Mouse (Mus musculus) heart, postnatal 0 days (tissue): ENCODE results near the gene Gcgr. TPM values are rescaled to one million over a fixed set of nuclear protein-coding genes. Genes with fewer than 3 reads are reported as not detected.

ENCODE experiments used
- ATAC-seq: fragments of 200-750 bp; cut with Nextera tagmentation; 2 replicates; pipeline ENCODE4 v1.8.0; 2017; ENCODE audit warnings: low read depth, moderate number of reproducible peaks, moderate library complexity; ENCODE audit not compliant: insufficient read depth
- DNase-seq: peaks from one replicate; pipeline ENCODE4 v3.0.0-alpha.2; 2016; ENCODE audit warnings: low spot score
- H3K27ac ChIP-seq: fragments of 300-500 bp; sonication (generic); 2 replicates; pipeline ENCODE4 v1.5.1; 2014; ENCODE audit warnings: low read depth, mild to moderate bottlenecking
- H3K27me3 ChIP-seq: fragments of 300-500 bp; sonication (generic); 2 replicates; pipeline ENCODE4 v1.6.1; 2014; ENCODE audit warnings: low read length, mixed read lengths; ENCODE audit not compliant: control insufficient read depth, insufficient read depth
- H3K36me3 ChIP-seq: fragments of 300-500 bp; sonication (generic); replicated peaks from 2 replicates; pipeline ENCODE4 v1.6.1; 2014; ENCODE audit warnings: low read length, mixed read lengths; ENCODE audit not compliant: control insufficient read depth, insufficient read depth
- H3K4me1 ChIP-seq: fragments of 300-500 bp; sonication (generic); 2 replicates; pipeline ENCODE4 v1.6.1; 2014; ENCODE audit warnings: antibody characterized with exemption; ENCODE audit not compliant: control insufficient read depth, insufficient read depth
- H3K4me2 ChIP-seq: fragments of 300-500 bp; sonication (generic); 2 replicates; pipeline ENCODE4 v1.6.1; 2014; ENCODE audit warnings: low read depth, mild to moderate bottlenecking, low read length, moderate library complexity
- H3K4me3 ChIP-seq: fragments of 300-500 bp; sonication (generic); 2 replicates; pipeline ENCODE4 v1.5.1; 2014; ENCODE audit warnings: low read depth, low read length
- H3K9ac ChIP-seq: fragments of 300-500 bp; sonication (generic); replicated peaks from 2 replicates; pipeline ENCODE4 v1.6.1; 2014; ENCODE audit warnings: low read depth, low read length, mixed read lengths
- H3K9me3 ChIP-seq: fragments of 300-500 bp; sonication (generic); replicated peaks from 2 replicates; pipeline ENCODE4 v1.6.1; 2016; ENCODE audit warnings: low read length; ENCODE audit not compliant: control insufficient read depth
- CTCF ChIP-seq: IDR thresholded peaks from 2 replicates; pipeline ENCODE4 v1.5.1; 2016; ENCODE audit warnings: antibody characterized with exemption, control low read depth, low read depth
- EP300 ChIP-seq: IDR thresholded peaks from 2 replicates; pipeline ENCODE4 v1.6.1; 2016; ENCODE audit warnings: antibody characterized with exemption, low read depth
- WGBS: fragments of 180-500 bp; shearing (Covaris S2); extraction: QIAGEN DNeasy Blood & Tissue Kit; methylation state at CpG from one replicate; pipeline ENCODE4 v1.1.7; 2014; 5-methylcytosine and 5-hydroxymethylcytosine counted together
- polyA plus RNA-seq: library from polyadenylated mRNA; unstranded; fragments of >200 nt; fragmentation: Nextera tagmentation; extraction: Ambion mirVana; gene quantifications from 2 replicates; pipeline ENCODE4 v1.2.1, GENCODE M21; 2015
- total RNA-seq: library from RNA; depleted of rRNA; stranded (reverse); fragments of >200 nt; gene quantifications from 2 replicates; pipeline ENCODE4 v1.2.3, GENCODE M21; 2014; ENCODE audit warnings: low replicate concordance; rRNA removed

Gene Gcgr
- total and polyA plus RNA-seq, 2 experiments from 2014 or later = 0.23 to 0.81 TPM

GRCm38 (mm10) chr11:120588531-120588930 is 58.0 kb downstream of the Gcgr start:
- Histone ChIP-seq H3K27ac (no peak overlapping the region), H3K4me2 (no peak overlapping the region), H3K9me3 (no peaks in the 10 kb centered on the region), H3K36me3 (peaks cover 88% of the 10 kb centered on the region), H3K4me1 (no peaks in the 10 kb centered on the region), H3K27me3 (no peaks in the 10 kb centered on the region), H3K4me3 (no peak overlapping the region), H3K9ac (no peak overlapping the region)
- WGBS = 78% methylated on average over 6 of the region's 6 CpGs
- DNase-seq = no peak
- TF ChIP-seq EP300 (no peak), CTCF (no peak)
- no peak for ATAC-seq

Other genes with a start within 250 kb of the Gcgr start
Only the 30 nearest of the 31 such genes appear.
- gene Actg1, start 182.2 kb upstream of the Gcgr start, total RNA-seq = 700 and 751 TPM in 2 replicates
- gene Actg1, start 182.2 kb upstream of the Gcgr start, polyA plus RNA-seq = 639 and 714 TPM in 2 replicates
- gene Fscn2, start 169.2 kb upstream of the Gcgr start, total RNA-seq = not detected in 2 replicates
- 0.65 and 0.68 TPM in 2 replicates for gene Fscn2, start 169.2 kb upstream of the Gcgr start, polyA plus RNA-seq
- 46.7 and 70.5 TPM in 2 replicates for gene Faap100, start 151.9 kb upstream of the Gcgr start, total RNA-seq
- 22.3 and 28.6 TPM in 2 replicates for gene Faap100, start 151.9 kb upstream of the Gcgr start, polyA plus RNA-seq
- 59.0 and 66.0 TPM in 2 replicates for gene Nploc4, start 93.0 kb upstream of the Gcgr start, total RNA-seq
- 17.6 and 20.5 TPM in 2 replicates for gene Nploc4, start 93.0 kb upstream of the Gcgr start, polyA plus RNA-seq
- not detected in 2 replicates for gene Tspan10, start 88.1 kb upstream of the Gcgr start, total RNA-seq
- gene Tspan10, start 88.1 kb upstream of the Gcgr start, polyA plus RNA-seq = 0.08 TPM in 1 of 2 replicates, not detected in the other
- not detected in 2 replicates for gene Pde6g, start 77.2 kb upstream of the Gcgr start, total RNA-seq
- gene Pde6g, start 77.2 kb upstream of the Gcgr start, polyA plus RNA-seq = 0.29 and 0.33 TPM in 2 replicates
- 69.2 and 85.3 TPM in 2 replicates for gene Oxld1, start 72.6 kb upstream of the Gcgr start, total RNA-seq
- 40.1 and 45.3 TPM in 2 replicates for gene Oxld1, start 72.6 kb upstream of the Gcgr start, polyA plus RNA-seq
- 4.7 and 5.7 TPM in 2 replicates for gene Ccdc137, start 72.6 kb upstream of the Gcgr start, total RNA-seq
- 11.2 and 12.6 TPM in 2 replicates for gene Ccdc137, start 72.6 kb upstream of the Gcgr start, polyA plus RNA-seq
- 35.4 and 48.3 TPM in 2 replicates for gene Arl16, start 63.1 kb upstream of the Gcgr start, total RNA-seq
- 25.1 and 28.2 TPM in 2 replicates for gene Arl16, start 63.1 kb upstream of the Gcgr start, polyA plus RNA-seq
- gene Mrpl12, start 46.1 kb upstream of the Gcgr start, total RNA-seq = 119 and 161 TPM in 2 replicates
- gene Mrpl12, start 46.1 kb upstream of the Gcgr start, polyA plus RNA-seq = 308 and 315 TPM in 2 replicates
- 66.8 and 74.3 TPM in 2 replicates for gene Slc25a10, start 38.9 kb upstream of the Gcgr start, total RNA-seq
- 30.3 and 33.8 TPM in 2 replicates for gene Slc25a10, start 38.9 kb upstream of the Gcgr start, polyA plus RNA-seq
- 66.9 and 93.5 TPM in 2 replicates for gene Mcrip1, start 19.0 kb downstream of the Gcgr start, total RNA-seq
- gene Mcrip1, start 19.0 kb downstream of the Gcgr start, polyA plus RNA-seq = 136 and 138 TPM in 2 replicates
- gene Ppp1r27, start 20.4 kb downstream of the Gcgr start, total RNA-seq = not detected in 2 replicates
- gene Ppp1r27, start 20.4 kb downstream of the Gcgr start, polyA plus RNA-seq = 0.20 TPM in 1 of 2 replicates, not detected in the other
- gene P4hb, start 42.6 kb downstream of the Gcgr start, total RNA-seq = 232 and 241 TPM in 2 replicates
- 261 and 268 TPM in 2 replicates for gene P4hb, start 42.6 kb downstream of the Gcgr start, polyA plus RNA-seq
- 204 and 231 TPM in 2 replicates for gene Arhgdia, start 50.9 kb downstream of the Gcgr start, total RNA-seq
- gene Arhgdia, start 50.9 kb downstream of the Gcgr start, polyA plus RNA-seq = 239 and 245 TPM in 2 replicates
- gene Alyref, start 67.7 kb downstream of the Gcgr start, total RNA-seq = 104 and 132 TPM in 2 replicates
- 147 and 155 TPM in 2 replicates for gene Alyref, start 67.7 kb downstream of the Gcgr start, polyA plus RNA-seq
- 41.1 and 43.4 TPM in 2 replicates for gene Anapc11, start 67.7 kb downstream of the Gcgr start, total RNA-seq
- 163 and 185 TPM in 2 replicates for gene Anapc11, start 67.7 kb downstream of the Gcgr start, polyA plus RNA-seq
- gene Npb, start 77.8 kb downstream of the Gcgr start, total RNA-seq = 25.1 TPM in 1 of 2 replicates, not detected in the other
- 9.9 and 11.8 TPM in 2 replicates for gene Npb, start 77.8 kb downstream of the Gcgr start, polyA plus RNA-seq
- gene Pcyt2, start 87.2 kb downstream of the Gcgr start, total RNA-seq = 57.5 and 76.7 TPM in 2 replicates
- 67.5 and 69.6 TPM in 2 replicates for gene Pcyt2, start 87.2 kb downstream of the Gcgr start, polyA plus RNA-seq
- 12.4 and 63.2 TPM in 2 replicates for gene Sirt7, start 94.5 kb downstream of the Gcgr start, total RNA-seq
- 14.1 and 15.2 TPM in 2 replicates for gene Sirt7, start 94.5 kb downstream of the Gcgr start, polyA plus RNA-seq
- 34.1 and 37.7 TPM in 2 replicates for gene Mafg, start 102.9 kb downstream of the Gcgr start, total RNA-seq
- 13.6 and 14.1 TPM in 2 replicates for gene Mafg, start 102.9 kb downstream of the Gcgr start, polyA plus RNA-seq
- gene Pycr1, start 113.1 kb downstream of the Gcgr start, total RNA-seq = 2.1 and 5.8 TPM in 2 replicates
- 6.3 and 6.5 TPM in 2 replicates for gene Pycr1, start 113.1 kb downstream of the Gcgr start, polyA plus RNA-seq
- gene Myadml2, start 117.5 kb downstream of the Gcgr start, total RNA-seq = 27.8 and 29.3 TPM in 2 replicates
- 32.7 and 33.5 TPM in 2 replicates for gene Myadml2, start 117.5 kb downstream of the Gcgr start, polyA plus RNA-seq
- 0.27 TPM in 1 of 2 replicates, not detected in the other for gene Notum, start 130.5 kb downstream of the Gcgr start, total RNA-seq
- 0.08 and 0.16 TPM in 2 replicates for gene Notum, start 130.5 kb downstream of the Gcgr start, polyA plus RNA-seq
- gene Aspscr1, start 142.3 kb downstream of the Gcgr start, total RNA-seq = 88.8 and 146 TPM in 2 replicates
- 86.3 and 87.9 TPM in 2 replicates for gene Aspscr1, start 142.3 kb downstream of the Gcgr start, polyA plus RNA-seq
- gene Cenpx, start 183.0 kb downstream of the Gcgr start, total RNA-seq = 68.7 and 115 TPM in 2 replicates
- gene Cenpx, start 183.0 kb downstream of the Gcgr start, polyA plus RNA-seq = 102 and 114 TPM in 2 replicates
- 11.9 and 28.3 TPM in 2 replicates for gene Lrrc45, start 183.2 kb downstream of the Gcgr start, total RNA-seq
- gene Lrrc45, start 183.2 kb downstream of the Gcgr start, polyA plus RNA-seq = 12.4 and 14.2 TPM in 2 replicates
- 9.2 and 12.6 TPM in 2 replicates for gene Rac3, start 190.8 kb downstream of the Gcgr start, total RNA-seq
- 1.4 and 1.8 TPM in 2 replicates for gene Rac3, start 190.8 kb downstream of the Gcgr start, polyA plus RNA-seq
- gene Dcxr, start 196.6 kb downstream of the Gcgr start, total RNA-seq = 5.0 and 10.5 TPM in 2 replicates
- 8.6 and 8.7 TPM in 2 replicates for gene Dcxr, start 196.6 kb downstream of the Gcgr start, polyA plus RNA-seq
- 12.2 and 19.1 TPM in 2 replicates for gene Cbr2, start 201.4 kb downstream of the Gcgr start, total RNA-seq
- 2.4 and 43.5 TPM in 2 replicates for gene Cbr2, start 201.4 kb downstream of the Gcgr start, polyA plus RNA-seq